In genomic region chr5:29737471-29737870, GRCm38 (mm10) we compare ENCODE assay signal across 9 mouse cellular contexts. TPM values are rescaled to one million over a fixed set of nuclear protein-coding genes. Genes with fewer than 3 reads are reported as not detected.
DNase-seq lines count a peak whose midpoint lies in the region; ATAC-seq lines count a peak whose summit lies in the region.
"Had no signal": no experiment of that assay in that cellular context is flagged by ENCODE, and none has a peak within 500 bp of the region (broad histone marks: within the 10 kb centered on the region; RNA-seq: fewer than 3 reads in every experiment).

No protein-coding gene starts in this region.

- no peak for ATAC-seq in midbrain, embryonic 16.5 days
- ATAC-seq in forebrain, embryonic 11.5 days (replicated peaks; ENCODE audit: low FRiP score): no peak
- ATAC-seq in limb, embryonic 12.5 days (ENCODE audit: insufficient number of reproducible peaks, insufficient read depth, low FRiP score, low TSS enrichment, low read depth): no peak
- ATAC-seq in stomach, embryonic 15.5 days (ENCODE audit: insufficient read depth, low FRiP score, low read depth): no peak

- no peak overlapping the region; the same call in 1 of the 2 replicates for H3K4me2 ChIP-seq in midbrain, embryonic 16.5 days (ENCODE audit: low read length)
- H3K4me2 ChIP-seq in forebrain, embryonic 11.5 days (ENCODE audit: low read depth, low read length, severe bottlenecking): peak overlapping the region; percentile 72; the same call in 1 of the 2 replicates
- peak overlapping the region; percentile 80 for H3K4me2 ChIP-seq in limb, embryonic 12.5 days
- peak overlapping the region; percentile 65 for H3K4me2 ChIP-seq in stomach, embryonic 15.5 days

- no peaks in the 10 kb centered on the region for H3K27me3 ChIP-seq in midbrain, embryonic 10.5 days (ENCODE audit: low read depth, poor library complexity, severe bottlenecking)
- H3K27me3 ChIP-seq in midbrain, embryonic 16.5 days (ENCODE audit: control insufficient read depth, insufficient read depth, low read depth, low read length): no peaks in the 10 kb centered on the region
- H3K27me3 ChIP-seq in forebrain, embryonic 11.5 days (ENCODE audit: control insufficient read depth, insufficient read depth, low read length): no peaks in the 10 kb centered on the region
- no peaks in the 10 kb centered on the region for H3K27me3 ChIP-seq in limb, embryonic 12.5 days
- no peaks in the 10 kb centered on the region for H3K27me3 ChIP-seq in stomach, embryonic 15.5 days (replicated peaks)

- no peak for DNase-seq in midbrain, embryonic 10.5 days (ENCODE audit: low spot score)
- DNase-seq in forebrain, embryonic 11.5 days (ENCODE audit: low spot score): no peak
- no peak for DNase-seq in cerebellum, adult 9-11 months
- no peak for DNase-seq in thymus, postnatal 4 days
- DNase-seq: kidney, postnatal 10 days; right cerebral cortex, postnatal 14 days had no signal

- WGBS in midbrain, embryonic 10.5 days: 92% methylated on average over 5 of the region's 5 CpGs
- 86% methylated on average over 5 of the region's 5 CpGs for WGBS in midbrain, embryonic 16.5 days
- whole genome bisulfite sequencing in forebrain, embryonic 11.5 days: 89% methylated on average over 5 of the region's 5 CpGs
- WGBS in limb, embryonic 12.5 days: 95% methylated on average over 5 of the region's 5 CpGs
- whole genome bisulfite sequencing in stomach, embryonic 15.5 days: 87% methylated on average over 5 of the region's 5 CpGs

- H3K4me3 ChIP-seq in midbrain, embryonic 10.5 days: peak overlapping the region; percentile 98
- H3K4me3 ChIP-seq in midbrain, embryonic 16.5 days (ENCODE audit: low read depth, low read length): no peak overlapping the region
- H3K4me3 ChIP-seq in forebrain, embryonic 11.5 days (ENCODE audit: low read depth, low read length): no peak overlapping the region
- peak overlapping the region; percentile 97 for H3K4me3 ChIP-seq in limb, embryonic 12.5 days (replicated peaks)
- H3K4me3 ChIP-seq in stomach, embryonic 15.5 days (replicated peaks): peak overlapping the region; percentile 83; the same call in 1 of the 2 replicates

- H3K36me3 ChIP-seq in midbrain, embryonic 10.5 days: peaks cover 12% of the 10 kb centered on the region
- H3K36me3 ChIP-seq in midbrain, embryonic 16.5 days (ENCODE audit: control insufficient read depth, insufficient read depth, low read length): no peaks in the 10 kb centered on the region
- H3K36me3 ChIP-seq in forebrain, embryonic 11.5 days (ENCODE audit: control insufficient read depth, insufficient read depth, low read length): no peaks in the 10 kb centered on the region; the same call in 1 of the 2 replicates
- peaks cover 6% of the 10 kb centered on the region for H3K36me3 ChIP-seq in limb, embryonic 12.5 days
- H3K36me3 ChIP-seq in stomach, embryonic 15.5 days: no peaks in the 10 kb centered on the region

- no peaks in the 10 kb centered on the region for H3K9me3 ChIP-seq in midbrain, embryonic 10.5 days (replicated peaks)
- no peaks in the 10 kb centered on the region for H3K9me3 ChIP-seq in midbrain, embryonic 16.5 days (replicated peaks; ENCODE audit: control insufficient read depth, low read length, poor library complexity, severe bottlenecking)
- no peaks in the 10 kb centered on the region for H3K9me3 ChIP-seq in forebrain, embryonic 11.5 days (ENCODE audit: control insufficient read depth, low read length)
- H3K9me3 ChIP-seq in limb, embryonic 12.5 days: no peaks in the 10 kb centered on the region
- H3K9me3 ChIP-seq in stomach, embryonic 15.5 days: no peaks in the 10 kb centered on the region

- peaks cover 32% of the 10 kb centered on the region for H3K4me1 ChIP-seq in midbrain, embryonic 10.5 days
- H3K4me1 ChIP-seq in midbrain, embryonic 16.5 days (ENCODE audit: control insufficient read depth, insufficient read depth, low read length): peaks cover 29% of the 10 kb centered on the region
- H3K4me1 ChIP-seq in forebrain, embryonic 11.5 days (replicated peaks; ENCODE audit: control insufficient read depth, insufficient read depth, low read length): peaks cover 8% of the 10 kb centered on the region; the same call in 1 of the 2 replicates
- H3K4me1 ChIP-seq in limb, embryonic 12.5 days (replicated peaks): peaks cover 23% of the 10 kb centered on the region
- H3K4me1 ChIP-seq in stomach, embryonic 15.5 days: peaks cover 5% of the 10 kb centered on the region; the same call in 1 of the 2 replicates

- H3K27ac ChIP-seq in midbrain, embryonic 10.5 days (replicated peaks): no peak overlapping the region
- H3K27ac ChIP-seq in midbrain, embryonic 16.5 days (ENCODE audit: low read length): no peak overlapping the region
- no peak overlapping the region for H3K27ac ChIP-seq in forebrain, embryonic 11.5 days (ENCODE audit: low read depth, low read length)
- H3K27ac ChIP-seq in limb, embryonic 12.5 days: no peak overlapping the region
- H3K27ac ChIP-seq in stomach, embryonic 15.5 days: no peak overlapping the region

- H3K9ac ChIP-seq in midbrain, embryonic 16.5 days (ENCODE audit: low read depth, low read length): no peak overlapping the region
- no peak overlapping the region for H3K9ac ChIP-seq in forebrain, embryonic 11.5 days (ENCODE audit: low read length)
- peak overlapping the region; percentile 96; the same call in 1 of the 2 replicates for H3K9ac ChIP-seq in limb, embryonic 12.5 days (replicated peaks)
- H3K9ac ChIP-seq in stomach, embryonic 15.5 days: no peak overlapping the region

RNA-seq across cellular contexts. Expression of gene Gm5129, which starts 1.7 kb away (rescaled TPM):
- polyA plus RNA-seq in midbrain, embryonic 10.5 days (2016; fragmentation: Nextera tagmentation; extraction: Ambion mirVana): not detected in 2 replicates
- polyA plus RNA-seq in midbrain, embryonic 16.5 days (2015; fragmentation: Nextera tagmentation; extraction: Ambion mirVana): not detected in 2 replicates
- not detected in 2 replicates for polyA plus RNA-seq in forebrain, embryonic 11.5 days (2014; fragmentation: Nextera tagmentation; extraction: Ambion mirVana)
- not detected in 2 replicates for polyA plus RNA-seq in limb, embryonic 12.5 days (2016; fragmentation: Nextera tagmentation; extraction: Ambion mirVana)
- polyA plus RNA-seq in stomach, embryonic 15.5 days (2015; fragmentation: Nextera tagmentation; extraction: Ambion mirVana): not detected in 2 replicates

RNA-seq across cellular contexts. Expression of gene Dnajb6, which starts 2.0 kb away (rescaled TPM):
- 173 and 191 TPM in 2 replicates for polyA plus RNA-seq in midbrain, embryonic 10.5 days (2016; fragmentation: Nextera tagmentation; extraction: Ambion mirVana)
- 359 and 368 TPM in 2 replicates for polyA plus RNA-seq in midbrain, embryonic 16.5 days (2015; fragmentation: Nextera tagmentation; extraction: Ambion mirVana)
- polyA plus RNA-seq in forebrain, embryonic 11.5 days (2014; fragmentation: Nextera tagmentation; extraction: Ambion mirVana): 210 and 226 TPM in 2 replicates
- polyA plus RNA-seq in limb, embryonic 12.5 days (2016; fragmentation: Nextera tagmentation; extraction: Ambion mirVana): 173 and 176 TPM in 2 replicates
- polyA plus RNA-seq in stomach, embryonic 15.5 days (2015; fragmentation: Nextera tagmentation; extraction: Ambion mirVana): 130 and 141 TPM in 2 replicates

Comparison
In these comparisons a context has a peak if more than half of its experiments do, and no peak if none do; other contexts are left out.
1. H3K4me3 ChIP-seq: peak in midbrain, embryonic 10.5 days (single experiment), limb, embryonic 12.5 days (single experiment) and stomach, embryonic 15.5 days (single experiment); none in midbrain, embryonic 16.5 days (single experiment) and forebrain, embryonic 11.5 days (single experiment).